Mouse (Mus musculus): ENCODE results near the gene Krcc1. TPM values are rescaled to one million over a fixed set of nuclear protein-coding genes. Genes with fewer than 3 reads are reported as not detected.

Krcc1 gene
- total and polyA plus RNA-seq, 3 experiments, result 18.7 to 40.2 (median 23.6) TPM

DNA sequence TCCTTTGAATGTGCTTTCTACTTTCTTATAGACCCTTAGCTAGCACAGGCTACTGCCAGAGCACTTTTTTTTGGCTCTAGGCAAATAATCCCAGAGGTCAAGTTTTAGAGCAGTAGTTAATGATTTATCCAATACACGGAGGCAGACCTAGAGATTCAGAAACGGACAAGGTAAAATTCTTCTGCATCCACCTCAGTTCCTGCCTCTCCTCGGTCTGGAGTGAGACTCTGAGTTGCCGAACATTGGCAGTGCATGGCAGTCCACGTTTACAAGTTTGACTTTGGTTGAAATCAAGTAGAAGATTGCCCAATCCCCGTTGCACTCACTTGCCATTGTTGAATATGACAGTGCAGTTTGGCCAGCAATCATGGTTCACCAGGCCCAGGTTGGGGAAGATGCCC is 34.4 kb upstream of the Krcc1 start:
- no peaks in the 10 kb centered on the region for H3K36me3 ChIP-seq (replicated peaks in 1 of 2; ENCODE audit: control insufficient read depth in 1 of 2, insufficient read depth in 1 of 2, low read length in 1 of 2)
- H3K27me3 ChIP-seq (replicated peaks), result peaks cover 2% of the 10 kb centered on the region
- TF ChIP-seq JUN (IDR thresholded peaks at IDR 0.05; ENCODE audit: insufficient read depth, low read depth, low read length), result no peak
- TF ChIP-seq MXI1 (IDR thresholded peaks at IDR 0.05; ENCODE audit: low read depth, low read length), result no peak
- no peak for TF ChIP-seq MEF2A (IDR thresholded peaks at IDR 0.05; ENCODE audit: borderline replicate concordance, low read depth, low read length)
- TF ChIP-seq BHLHE40 (IDR thresholded peaks at IDR 0.05; ENCODE audit: low read depth, low read length), result no peak
- TF ChIP-seq ZMIZ1 (IDR thresholded peaks at IDR 0.05; ENCODE audit: low read depth, low read length), result no peak
- TF ChIP-seq GABPA (IDR thresholded peaks at IDR 0.05; ENCODE audit: insufficient replicate concordance, low read depth, low read length), result no peak
- TF ChIP-seq SIN3A (IDR thresholded peaks at IDR 0.05; ENCODE audit: low read length), result no peak
- TF ChIP-seq UBTF (IDR thresholded peaks at IDR 0.05; ENCODE audit: low read depth, low read length), result no peak
- no peak for TF ChIP-seq ETS1 (conservative IDR thresholded peaks at IDR 0.05; ENCODE audit: low read depth, low read length)
- TF ChIP-seq USF2 (conservative IDR thresholded peaks at IDR 0.05; ENCODE audit: low read depth, low read length), result no peak
- no peak for TF ChIP-seq NRF1 (IDR thresholded peaks at IDR 0.05; ENCODE audit: low read depth, low read length)
- no peak for TF ChIP-seq HCFC1 (IDR thresholded peaks at IDR 0.05; ENCODE audit: low read depth, low read length)
- H3K4me1 ChIP-seq (ENCODE audit: control insufficient read depth in 1 of 2, insufficient read depth in 2 of 2), result peaks cover 16 to 28% of the 10 kb centered on the region in 2 experiments
- H3K9ac ChIP-seq (ENCODE audit: insufficient read depth, low read depth), result no peak overlapping the region
- H3K4me2 ChIP-seq (ENCODE audit: insufficient read depth, low read depth, poor library complexity, severe bottlenecking), result no peak overlapping the region
- in situ Hi-C loops (cut with MboI; ENCODE audit: low pct_ligation_motif_present, low pct_unique_long_range_greater_than_20kb, low sequenced_read_pairs), result no loop called here
- dilution Hi-C loops (cut with MboI; ENCODE audit: extremely low pct_ligation_motif_present, extremely low pct_unique_long_range_greater_than_20kb, low sequenced_read_pairs), result no loop called here
- H3K4me3 ChIP-seq (replicated peaks in 1 of 3; ENCODE audit: low read depth in 2 of 3, low read length in 2 of 3, poor library complexity in 1 of 3), result no peak overlapping the region
- no peak overlapping the region for H3K27ac ChIP-seq (ENCODE audit: insufficient read depth, low read depth)
- no peaks in the 10 kb centered on the region for H3K79me2 ChIP-seq (replicated peaks; ENCODE audit: control insufficient read depth, extremely low read depth, insufficient read depth, poor library complexity, severe bottlenecking)
- DNase-seq (ENCODE audit: extremely low read depth), result no peak
- H3K9me3 ChIP-seq (replicated peaks; ENCODE audit: low read length), result no peaks in the 10 kb centered on the region

DNA sequence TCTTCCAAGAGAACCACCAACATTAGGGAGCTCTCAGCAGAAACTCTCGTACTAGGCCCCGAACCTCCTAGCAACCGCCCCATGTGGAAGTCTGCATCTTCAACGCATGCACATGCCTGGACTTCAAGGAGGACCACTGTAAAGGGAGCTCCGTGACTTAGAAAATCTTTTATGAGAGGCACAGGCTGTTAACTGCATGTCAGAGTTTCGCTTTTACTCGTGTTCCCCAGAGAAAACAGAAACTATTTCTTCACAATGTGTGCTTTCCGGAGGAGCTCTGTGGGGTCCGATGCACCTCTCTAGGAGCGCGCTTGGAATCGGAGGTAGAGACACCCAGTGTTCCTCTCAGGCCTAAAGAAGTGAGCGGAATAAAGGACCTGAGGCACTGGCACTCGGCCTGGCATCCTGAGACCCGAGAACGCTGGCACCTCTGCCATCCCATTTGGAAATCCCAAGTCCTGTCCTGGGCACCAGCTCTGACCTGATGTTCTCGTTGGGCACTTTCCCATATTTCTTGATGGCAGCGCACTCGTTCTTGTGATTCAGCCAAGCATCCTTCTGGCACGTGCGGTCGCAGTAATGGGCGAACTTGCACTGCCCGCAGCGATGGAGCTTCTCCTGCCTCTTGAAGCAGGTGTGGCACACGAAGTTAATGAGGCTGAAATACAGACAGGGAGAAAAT is 32.3 kb upstream of the Krcc1 start:
- no peaks in the 10 kb centered on the region for H3K36me3 ChIP-seq (replicated peaks in 1 of 2; ENCODE audit: control insufficient read depth in 1 of 2, insufficient read depth in 1 of 2, low read length in 1 of 2)
- H3K9me3 ChIP-seq (replicated peaks; ENCODE audit: low read length), result no peaks in the 10 kb centered on the region
- H3K9ac ChIP-seq (ENCODE audit: insufficient read depth, low read depth), result peak overlapping the region; percentile 42; the same call in 1 of the 2 replicates
- dilution Hi-C loops (cut with MboI; ENCODE audit: extremely low pct_ligation_motif_present, extremely low pct_unique_long_range_greater_than_20kb, low sequenced_read_pairs) (no loop called here), in situ Hi-C loops (cut with MboI; ENCODE audit: low pct_ligation_motif_present, low pct_unique_long_range_greater_than_20kb, low sequenced_read_pairs) (no loop called here)
- H3K27me3 ChIP-seq (replicated peaks), result peaks cover 2% of the 10 kb centered on the region
- no peak overlapping the region for H3K27ac ChIP-seq (ENCODE audit: insufficient read depth, low read depth)
- DNase-seq (ENCODE audit: extremely low read depth), result peak; percentile 57
- no peaks in the 10 kb centered on the region for H3K79me2 ChIP-seq (replicated peaks; ENCODE audit: control insufficient read depth, extremely low read depth, insufficient read depth, poor library complexity, severe bottlenecking)
- peak overlapping the region; percentile 71 for H3K4me2 ChIP-seq (ENCODE audit: insufficient read depth, low read depth, poor library complexity, severe bottlenecking)
- peaks cover 16 to 28% of the 10 kb centered on the region in 2 experiments for H3K4me1 ChIP-seq (ENCODE audit: control insufficient read depth in 1 of 2, insufficient read depth in 2 of 2)
- H3K4me3 ChIP-seq (replicated peaks in 1 of 3; ENCODE audit: low read depth in 2 of 3, low read length in 2 of 3, poor library complexity in 1 of 3), result peak overlapping the region in 2 of 3 experiments; percentile 18 to 27
- TF ChIP-seq TBP (conservative IDR thresholded peaks at IDR 0.05; ENCODE audit: low read depth, low read length) (no peak), POLR2AphosphoS2 (IDR thresholded peaks at IDR 0.05; ENCODE audit: low read depth, low read length) (no peak), BHLHE40 (IDR thresholded peaks at IDR 0.05; ENCODE audit: low read depth, low read length) (peak; percentile 66), JUND (conservative IDR thresholded peaks at IDR 0.05; ENCODE audit: low read depth, low read length) (peak; percentile 62; the same call in 1 of the 2 replicates), NELFE (IDR thresholded peaks at IDR 0.05; ENCODE audit: low read depth, low read length) (no peak), SMC3 (IDR thresholded peaks at IDR 0.05; ENCODE audit: low read depth, low read length) (no peak), E2F4 (IDR thresholded peaks at IDR 0.05; ENCODE audit: insufficient replicate concordance, low read depth, low read length) (no peak), POLR2A (IDR thresholded peaks at IDR 0.05; ENCODE audit: low read depth, low read length) (no peak), MEF2A (IDR thresholded peaks at IDR 0.05; ENCODE audit: borderline replicate concordance, low read depth, low read length) (0 out of 2 replicates have a peak, but pooled peaks have one; percentile 52), RAD21 (IDR thresholded peaks at IDR 0.05; ENCODE audit: low read depth, low read length) (no peak; the same call in 1 of the 2 replicates), PAX5 (IDR thresholded peaks at IDR 0.05; ENCODE audit: low read length) (no peak), SIN3A (IDR thresholded peaks at IDR 0.05; ENCODE audit: low read length) (no peak), HCFC1 (IDR thresholded peaks at IDR 0.05; ENCODE audit: low read depth, low read length) (no peak), MXI1 (IDR thresholded peaks at IDR 0.05; ENCODE audit: low read depth, low read length) (no peak), CHD2 (IDR thresholded peaks at IDR 0.05; ENCODE audit: low read length) (no peak), CHD1 (IDR thresholded peaks at IDR 0.05; ENCODE audit: low read depth, low read length) (no peak), ETS1 (conservative IDR thresholded peaks at IDR 0.05; ENCODE audit: low read depth, low read length) (peak; percentile 42; the same call in 1 of the 2 replicates), ELF1 (IDR thresholded peaks at IDR 0.05; ENCODE audit: low read depth, low read length) (no peak), MAX (IDR thresholded peaks at IDR 0.05; ENCODE audit: low read length) (peak; percentile 71), JUN (IDR thresholded peaks at IDR 0.05; ENCODE audit: insufficient read depth, low read depth, low read length) (0 out of 2 replicates have a peak, but pooled peaks have one; percentile 13), EP300 (IDR thresholded peaks at IDR 0.05; ENCODE audit: low read length) (peak; percentile 75), TCF12 (IDR thresholded peaks at IDR 0.05; ENCODE audit: low read depth, low read length) (no peak), USF1 (IDR thresholded peaks at IDR 0.05; ENCODE audit: low read depth, low read length) (no peak), ZNF384 (IDR thresholded peaks at IDR 0.05; ENCODE audit: low read depth, low read length) (no peak), ZMIZ1 (IDR thresholded peaks at IDR 0.05; ENCODE audit: low read depth, low read length) (no peak), NRF1 (IDR thresholded peaks at IDR 0.05; ENCODE audit: low read depth, low read length) (no peak), ZC3H11A (IDR thresholded peaks at IDR 0.05; ENCODE audit: low read depth, low read length) (no peak), USF2 (conservative IDR thresholded peaks at IDR 0.05; ENCODE audit: low read depth, low read length) (no peak)

Data from CH12.LX (cell line).